Mouse (Mus musculus): ENCODE data around the gene Oscar. TPM values are rescaled to one million over a fixed set of nuclear protein-coding genes. Genes with fewer than 3 reads are reported as not detected.
"Not testable (repeated sequence)": the region's sequence is repeated elsewhere in the genome, so short reads cannot be mapped to it uniquely, and the experiment has no call there.

Oscar gene
- polyA plus RNA-seq, 1 experiment from 2014 or later = 0.31 TPM

GRCm38 (mm10) chr7:3597755-3598154 is 18.2 kb downstream of the Oscar start:
- not testable (repeated sequence) for DNase-seq (ENCODE audit: low spot score); H3K27ac ChIP-seq (ENCODE audit: low read depth, low read length); H3K4me1 ChIP-seq (replicated peaks; ENCODE audit: control insufficient read depth, insufficient read depth, low read length); ATAC-seq (ENCODE audit: low FRiP score); H3K4me2 ChIP-seq (replicated peaks; ENCODE audit: low read depth, low read length); H3K9ac ChIP-seq (ENCODE audit: low read depth, low read length); H3K9me3 ChIP-seq (ENCODE audit: control insufficient read depth, low read length); H3K27me3 ChIP-seq (ENCODE audit: control insufficient read depth, insufficient read depth, low read length); H3K4me3 ChIP-seq (ENCODE audit: low read depth, low read length); H3K36me3 ChIP-seq (ENCODE audit: control insufficient read depth, insufficient read depth, low read length)
- 68% methylated on average over 1 of the region's 1 CpGs for WGBS

GRCm38 (mm10) chr7:3595146-3595545 is 20.8 kb downstream of the Oscar start:
- Histone ChIP-seq H3K9ac (ENCODE audit: low read depth, low read length) (no peak overlapping the region), H3K27me3 (ENCODE audit: control insufficient read depth, insufficient read depth, low read length) (no peaks in the 10 kb centered on the region), H3K4me1 (replicated peaks; ENCODE audit: control insufficient read depth, insufficient read depth, low read length) (no peaks in the 10 kb centered on the region), H3K4me2 (replicated peaks; ENCODE audit: low read depth, low read length) (no peak overlapping the region), H3K36me3 (ENCODE audit: control insufficient read depth, insufficient read depth, low read length) (no peaks in the 10 kb centered on the region), H3K4me3 (ENCODE audit: low read depth, low read length) (no peak overlapping the region), H3K27ac (ENCODE audit: low read depth, low read length) (no peak overlapping the region), H3K9me3 (ENCODE audit: control insufficient read depth, low read length) (no peaks in the 10 kb centered on the region)
- 21% methylated on average over 9 of the region's 9 CpGs for WGBS
- ATAC-seq (ENCODE audit: low FRiP score) (no peak), DNase-seq (ENCODE audit: low spot score) (no peak)

GRCm38 (mm10) chr7:3594686-3595085 is 21.3 kb downstream of the Oscar start:
- 23% methylated on average over 5 of the region's 5 CpGs for WGBS
- ATAC-seq (ENCODE audit: low FRiP score) (no peak), DNase-seq (ENCODE audit: low spot score) (no peak)
- Histone ChIP-seq H3K4me1 (replicated peaks; ENCODE audit: control insufficient read depth, insufficient read depth, low read length) (no peaks in the 10 kb centered on the region), H3K27me3 (ENCODE audit: control insufficient read depth, insufficient read depth, low read length) (no peaks in the 10 kb centered on the region), H3K4me2 (replicated peaks; ENCODE audit: low read depth, low read length) (no peak overlapping the region), H3K9ac (ENCODE audit: low read depth, low read length) (no peak overlapping the region), H3K27ac (ENCODE audit: low read depth, low read length) (no peak overlapping the region), H3K4me3 (ENCODE audit: low read depth, low read length) (no peak overlapping the region), H3K9me3 (ENCODE audit: control insufficient read depth, low read length) (no peaks in the 10 kb centered on the region), H3K36me3 (ENCODE audit: control insufficient read depth, insufficient read depth, low read length) (no peaks in the 10 kb centered on the region)

DNA sequence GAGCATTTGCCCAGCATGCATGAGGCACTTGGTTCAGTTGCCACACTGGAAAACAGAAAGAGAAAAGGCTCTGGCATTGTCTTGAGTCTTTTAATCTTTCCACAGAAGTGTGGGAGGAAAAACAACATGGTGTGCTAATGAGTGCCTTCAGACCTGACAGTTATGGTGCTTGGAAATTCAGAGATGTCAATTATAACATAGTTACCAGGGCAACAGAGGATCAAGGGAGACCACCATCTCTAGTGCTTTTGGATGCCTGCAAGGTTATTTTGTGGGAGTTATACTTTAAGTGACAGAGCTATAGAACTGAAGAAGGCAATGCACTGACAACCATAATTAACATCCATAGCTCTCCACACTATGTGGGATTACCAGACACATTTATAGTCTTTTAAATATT is 22.1 kb downstream of the Oscar start:
- ATAC-seq (ENCODE audit: low FRiP score) = no peak

DNA sequence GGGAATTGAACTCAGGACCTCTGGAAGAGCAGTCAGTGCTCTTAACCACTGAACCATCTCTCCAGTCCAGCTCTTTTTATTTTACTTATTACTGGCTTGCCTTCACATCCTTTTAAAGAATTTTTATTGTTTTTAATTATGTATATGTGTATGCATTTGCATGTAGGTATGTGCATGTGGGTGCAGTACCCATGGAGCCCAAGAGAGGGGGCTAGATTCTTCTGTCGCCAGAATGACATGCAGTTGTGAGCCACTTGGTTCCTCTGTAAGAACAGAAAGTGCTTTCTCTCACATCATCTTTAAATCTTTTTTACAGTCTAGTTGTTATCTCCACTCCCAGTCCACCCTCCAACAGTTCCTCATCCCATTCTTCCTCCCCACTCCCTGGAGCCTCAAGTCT is 24.4 kb downstream of the Oscar start:
- H3K27ac ChIP-seq (ENCODE audit: low read depth, low read length) = no peak overlapping the region
- ATAC-seq (ENCODE audit: low FRiP score) = no peak
- H3K27me3 ChIP-seq (ENCODE audit: control insufficient read depth, insufficient read depth, low read length) = no peaks in the 10 kb centered on the region
- no peak overlapping the region for H3K9ac ChIP-seq (ENCODE audit: low read depth, low read length)
- no peak overlapping the region for H3K4me3 ChIP-seq (ENCODE audit: low read depth, low read length)
- no peak overlapping the region for H3K4me2 ChIP-seq (replicated peaks; ENCODE audit: low read depth, low read length)
- whole genome bisulfite sequencing = 74% methylated on average over 1 of the region's 1 CpGs
- no peaks in the 10 kb centered on the region for H3K9me3 ChIP-seq (ENCODE audit: control insufficient read depth, low read length)
- no peaks in the 10 kb centered on the region for H3K4me1 ChIP-seq (replicated peaks; ENCODE audit: control insufficient read depth, insufficient read depth, low read length)
- no peak for DNase-seq (ENCODE audit: low spot score)
- H3K36me3 ChIP-seq (ENCODE audit: control insufficient read depth, insufficient read depth, low read length) = no peaks in the 10 kb centered on the region

More for the DNA sequence above, 22.1 kb downstream of the Oscar start:
- no peak for DNase-seq (ENCODE audit: low spot score)
- Histone ChIP-seq H3K9ac (ENCODE audit: low read depth, low read length) (no peak overlapping the region), H3K27me3 (ENCODE audit: control insufficient read depth, insufficient read depth, low read length) (no peaks in the 10 kb centered on the region), H3K36me3 (ENCODE audit: control insufficient read depth, insufficient read depth, low read length) (no peaks in the 10 kb centered on the region), H3K9me3 (ENCODE audit: control insufficient read depth, low read length) (no peaks in the 10 kb centered on the region), H3K4me2 (replicated peaks; ENCODE audit: low read depth, low read length) (no peak overlapping the region), H3K4me3 (ENCODE audit: low read depth, low read length) (no peak overlapping the region), H3K27ac (ENCODE audit: low read depth, low read length) (no peak overlapping the region), H3K4me1 (replicated peaks; ENCODE audit: control insufficient read depth, insufficient read depth, low read length) (no peaks in the 10 kb centered on the region)

GRCm38 (mm10) chr7:3590550-3590949 is 25.4 kb downstream of the Oscar start:
- H3K27me3 ChIP-seq (ENCODE audit: control insufficient read depth, insufficient read depth, low read length) = no peaks in the 10 kb centered on the region
- no peaks in the 10 kb centered on the region for H3K4me1 ChIP-seq (replicated peaks; ENCODE audit: control insufficient read depth, insufficient read depth, low read length)
- H3K4me2 ChIP-seq (replicated peaks; ENCODE audit: low read depth, low read length) = no peak overlapping the region
- H3K9me3 ChIP-seq (ENCODE audit: control insufficient read depth, low read length) = no peaks in the 10 kb centered on the region
- no peak overlapping the region for H3K27ac ChIP-seq (ENCODE audit: low read depth, low read length)
- ATAC-seq (ENCODE audit: low FRiP score) = no peak
- H3K4me3 ChIP-seq (ENCODE audit: low read depth, low read length) = no peak overlapping the region
- 78% methylated on average over 3 of the region's 3 CpGs for WGBS
- no peaks in the 10 kb centered on the region for H3K36me3 ChIP-seq (ENCODE audit: control insufficient read depth, insufficient read depth, low read length)
- H3K9ac ChIP-seq (ENCODE audit: low read depth, low read length) = no peak overlapping the region
- no peak for DNase-seq (ENCODE audit: low spot score)

DNA sequence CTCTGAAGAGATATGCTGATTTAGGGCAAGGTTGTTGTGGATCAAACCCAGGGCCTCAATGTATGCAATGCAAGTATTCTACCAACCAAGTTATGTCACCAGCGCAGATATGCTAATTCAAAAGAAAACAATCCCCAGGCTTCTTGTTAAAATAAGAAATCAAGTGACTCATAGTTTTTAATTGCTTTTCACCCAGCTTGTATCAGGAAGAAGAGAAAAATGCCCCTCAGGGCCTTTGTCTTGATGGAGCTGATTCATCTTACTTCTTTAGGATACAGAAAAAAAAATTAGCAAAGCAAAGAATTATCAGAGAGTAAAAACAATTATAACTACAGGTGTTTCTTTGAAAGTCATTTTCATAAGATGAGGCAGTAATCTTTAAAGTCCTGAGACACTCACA is 28.7 kb downstream of the Oscar start:
- no peaks in the 10 kb centered on the region for H3K27me3 ChIP-seq (ENCODE audit: control insufficient read depth, insufficient read depth, low read length)
- H3K9ac ChIP-seq (ENCODE audit: low read depth, low read length) = no peak overlapping the region
- no peak for DNase-seq (ENCODE audit: low spot score)
- no peaks in the 10 kb centered on the region for H3K36me3 ChIP-seq (ENCODE audit: control insufficient read depth, insufficient read depth, low read length)
- H3K4me2 ChIP-seq (replicated peaks; ENCODE audit: low read depth, low read length) = no peak overlapping the region
- no peak for ATAC-seq (ENCODE audit: low FRiP score)
- H3K27ac ChIP-seq (ENCODE audit: low read depth, low read length) = no peak overlapping the region
- 76% methylated on average over 1 of the region's 1 CpGs for WGBS
- H3K4me1 ChIP-seq (replicated peaks; ENCODE audit: control insufficient read depth, insufficient read depth, low read length) = no peaks in the 10 kb centered on the region
- H3K4me3 ChIP-seq (ENCODE audit: low read depth, low read length) = no peak overlapping the region
- H3K9me3 ChIP-seq (ENCODE audit: control insufficient read depth, low read length) = no peaks in the 10 kb centered on the region

- peak; percentile 12 for DNase-seq (ENCODE audit: low spot score)
- ATAC-seq (ENCODE audit: low FRiP score) = no peak
- Histone ChIP-seq H3K9ac (ENCODE audit: low read depth, low read length) (no peak overlapping the region), H3K36me3 (ENCODE audit: control insufficient read depth, insufficient read depth, low read length) (no peaks in the 10 kb centered on the region), H3K4me2 (replicated peaks; ENCODE audit: low read depth, low read length) (no peak overlapping the region), H3K9me3 (ENCODE audit: control insufficient read depth, low read length) (no peaks in the 10 kb centered on the region), H3K4me1 (replicated peaks; ENCODE audit: control insufficient read depth, insufficient read depth, low read length) (no peaks in the 10 kb centered on the region), H3K27me3 (ENCODE audit: control insufficient read depth, insufficient read depth, low read length) (no peaks in the 10 kb centered on the region), H3K4me3 (ENCODE audit: low read depth, low read length) (no peak overlapping the region), H3K27ac (ENCODE audit: low read depth, low read length) (no peak overlapping the region)
- 3% methylated on average over 5 of the region's 5 CpGs for WGBS
These were observed 29.7 kb downstream of the Oscar start for GRCm38 (mm10) chr7:3586255-3586654.

DNA sequence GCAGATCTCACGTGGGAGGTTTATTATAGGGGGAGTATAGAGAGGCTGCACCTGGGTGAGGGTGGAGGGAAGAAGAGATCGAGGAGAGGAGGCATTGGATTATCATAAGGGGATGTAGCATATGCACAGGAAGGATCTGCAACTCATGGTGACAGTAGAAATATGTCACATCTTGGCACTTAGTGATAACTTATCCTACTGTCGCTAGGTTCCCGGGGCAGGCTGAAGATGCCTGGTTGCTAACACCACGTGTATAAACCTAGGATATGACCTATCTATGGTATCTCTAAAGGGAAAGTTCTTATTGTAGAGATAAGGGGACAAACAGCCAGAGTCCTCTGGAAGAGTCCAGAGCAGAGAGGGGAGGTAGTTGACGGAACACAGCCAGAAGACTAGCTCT is 30.2 kb downstream of the Oscar start:
- Histone ChIP-seq H3K4me2 (replicated peaks; ENCODE audit: low read depth, low read length) (no peak overlapping the region), H3K27ac (ENCODE audit: low read depth, low read length) (no peak overlapping the region), H3K9me3 (ENCODE audit: control insufficient read depth, low read length) (no peaks in the 10 kb centered on the region), H3K36me3 (ENCODE audit: control insufficient read depth, insufficient read depth, low read length) (no peaks in the 10 kb centered on the region), H3K27me3 (ENCODE audit: control insufficient read depth, insufficient read depth, low read length) (no peaks in the 10 kb centered on the region), H3K9ac (ENCODE audit: low read depth, low read length) (no peak overlapping the region), H3K4me1 (replicated peaks; ENCODE audit: control insufficient read depth, insufficient read depth, low read length) (no peaks in the 10 kb centered on the region), H3K4me3 (ENCODE audit: low read depth, low read length) (no peak overlapping the region)
- 12% methylated on average over 6 of the region's 6 CpGs for WGBS
- no peak for ATAC-seq (ENCODE audit: low FRiP score)
- DNase-seq (ENCODE audit: low spot score) = no peak
